Mouse (Mus musculus): ENCODE results near the gene Ctnnd1.

Gene Ctnnd1

GRCm38 (mm10) chr2:84607842-84608241, 42.7 kb downstream of the Ctnnd1 start:
- no peak for DNase-seq (ENCODE audit: low spot score)

GRCm38 (mm10) chr2:84600977-84601376, 49.6 kb downstream of the Ctnnd1 start:
- DNase-seq (ENCODE audit: low spot score) = no peak

GRCm38 (mm10) chr2:84599270-84599888, 51.2 kb downstream of the Ctnnd1 start:
- no peak for DNase-seq (ENCODE audit: low spot score)

GRCm38 (mm10) chr2:84597123-84597522, 53.4 kb downstream of the Ctnnd1 start:
- DNase-seq (ENCODE audit: low spot score) = no peak

- no peak for DNase-seq (ENCODE audit: low spot score)
Observed at GRCm38 (mm10) chr2:84592801-84593200, 57.8 kb downstream of the Ctnnd1 start.

- no peak for DNase-seq (ENCODE audit: low spot score)
Observed at GRCm38 (mm10) chr2:84585700-84586099, 64.9 kb downstream of the Ctnnd1 start.

- no peak for DNase-seq (ENCODE audit: low spot score)
Observed at GRCm38 (mm10) chr2:84582286-84582685, 68.3 kb downstream of the Ctnnd1 start.

GRCm38 (mm10) chr2:84581208-84581607, 69.4 kb downstream of the Ctnnd1 start:
- no peak for DNase-seq (ENCODE audit: low spot score)

- DNase-seq (ENCODE audit: low spot score) = no peak
Observed at GRCm38 (mm10) chr2:84579311-84579710, 71.3 kb downstream of the Ctnnd1 start.

- no peak for DNase-seq (ENCODE audit: low spot score)
Observed at GRCm38 (mm10) chr2:84574130-84574529, 76.4 kb downstream of the Ctnnd1 start.

- no peak for DNase-seq (ENCODE audit: low spot score)
Observed at GRCm38 (mm10) chr2:84556888-84557514, 93.6 kb downstream of the Ctnnd1 start.

GRCm38 (mm10) chr2:84551390-84552100, 99.0 kb downstream of the Ctnnd1 start:
- DNase-seq (ENCODE audit: low spot score) = no peak

Measured in layer of hippocampus, adult 11-12 months (tissue).